Mouse (Mus musculus): Measurements from ENCODE around the gene Gm10271.

GRCm38 (mm10) chr10:116980273-116980672, 7.9 kb upstream of the Gm10271 start:
- TF ChIP-seq CTCF (IDR thresholded peaks at IDR 0.05; ENCODE audit: insufficient read depth, low read length), result no peak
- no peak for TF ChIP-seq POLR2A (IDR thresholded peaks at IDR 0.05; ENCODE audit: borderline replicate concordance, extremely low read depth, low read depth, low read length)

Data from lung, adult 2 months (tissue).